Mouse (Mus musculus): Measurements from ENCODE around the gene Psmc6.

Gene Psmc6

GRCm38 (mm10) chr14:45329589-45330181 lies at the start of gene Psmc6:
Psmc6 (plus strand) TSS chr14:45329788.
- DNase-seq (ENCODE audit: low read depth, low spot score) = peak; percentile 95

- DNase-seq (ENCODE audit: low read depth, low spot score) = no peak
Observed at GRCm38 (mm10) chr14:45282066-45282465, 47.5 kb upstream of the Psmc6 start.

GRCm38 (mm10) chr14:45291608-45292007 lies 38.0 kb upstream of the Psmc6 start:
- DNase-seq (ENCODE audit: low read depth, low spot score) = no peak

- no peak for DNase-seq (ENCODE audit: low read depth, low spot score)
Observed at GRCm38 (mm10) chr14:45303939-45304338, 25.6 kb upstream of the Psmc6 start.

GRCm38 (mm10) chr14:45304389-45304788 lies 25.2 kb upstream of the Psmc6 start:
- no peak for DNase-seq (ENCODE audit: low read depth, low spot score)

- DNase-seq (ENCODE audit: low read depth, low spot score) = no peak
Observed at GRCm38 (mm10) chr14:45305852-45306251, 23.7 kb upstream of the Psmc6 start.

GRCm38 (mm10) chr14:45307630-45308328 lies 21.8 kb upstream of the Psmc6 start:
- no peak for DNase-seq (ENCODE audit: low read depth, low spot score)

- no peak for DNase-seq (ENCODE audit: low read depth, low spot score)
Observed at GRCm38 (mm10) chr14:45309646-45310045, 19.9 kb upstream of the Psmc6 start.

- no peak for DNase-seq (ENCODE audit: low read depth, low spot score)
Observed at GRCm38 (mm10) chr14:45310101-45310500, 19.5 kb upstream of the Psmc6 start.

GRCm38 (mm10) chr14:45316927-45317326 lies 12.7 kb upstream of the Psmc6 start:
- DNase-seq (ENCODE audit: low read depth, low spot score) = no peak

- peak; percentile 9 for DNase-seq (ENCODE audit: low read depth, low spot score)
Observed at GRCm38 (mm10) chr14:45317921-45318411, 11.6 kb upstream of the Psmc6 start.

- DNase-seq (ENCODE audit: low read depth, low spot score) = peak; percentile 77
Observed at GRCm38 (mm10) chr14:45318426-45319236, 11.0 kb upstream of the Psmc6 start, which contains the start of gene Ero1l. Ero1l (minus strand) TSS chr14:45318771.

GRCm38 (mm10) chr14:45319237-45319610 lies 10.4 kb upstream of the Psmc6 start:
- DNase-seq (ENCODE audit: low read depth, low spot score) = no peak

- no peak for DNase-seq (ENCODE audit: low read depth, low spot score)
Observed at GRCm38 (mm10) chr14:45320111-45320510, 9.5 kb upstream of the Psmc6 start.

GRCm38 (mm10) chr14:45321067-45321466 lies 8.5 kb upstream of the Psmc6 start:
- DNase-seq (ENCODE audit: low read depth, low spot score) = no peak

- DNase-seq (ENCODE audit: low read depth, low spot score) = no peak
Observed at GRCm38 (mm10) chr14:45321622-45322021, 8.0 kb upstream of the Psmc6 start.

- DNase-seq (ENCODE audit: low read depth, low spot score) = no peak
Observed at GRCm38 (mm10) chr14:45322450-45322849, 7.1 kb upstream of the Psmc6 start.

GRCm38 (mm10) chr14:45323320-45323719 lies 6.3 kb upstream of the Psmc6 start:
- no peak for DNase-seq (ENCODE audit: low read depth, low spot score)

GRCm38 (mm10) chr14:45325471-45325870 lies 4.1 kb upstream of the Psmc6 start:
- no peak for DNase-seq (ENCODE audit: low read depth, low spot score)

GRCm38 (mm10) chr14:45328072-45328713 lies 1.4 kb upstream of the Psmc6 start:
- no peak for DNase-seq (ENCODE audit: low read depth, low spot score)

- no peak for DNase-seq (ENCODE audit: low read depth, low spot score)
Observed at GRCm38 (mm10) chr14:45329018-45329588, 485 bp upstream of the Psmc6 start.

All from mesoderm, embryonic 11.5 days (tissue).